Mouse (Mus musculus) liver, embryonic 14.5 days (tissue): ENCODE results near the gene Gapt. TPM values are rescaled to one million over a fixed set of nuclear protein-coding genes. Genes with fewer than 3 reads are reported as not detected.

Experiments
- ATAC-seq: fragments of 200-750 bp; cut with Nextera tagmentation; 2 replicates; pipeline ENCODE4 v1.8.0; 2017; ENCODE audit warnings: moderate number of reproducible peaks, mild to moderate bottlenecking, moderate library complexity; ENCODE audit not compliant: insufficient read depth
- DNase-seq, 3 experiments: peaks; one replicate each; pipeline ENCODE4 v3.0.0-alpha.2; 2012 to 2013; ENCODE audit warnings: low read depth in 3 of 3, low spot score in 3 of 3
- H3K27ac ChIP-seq: fragments of 300-500 bp; sonication (generic); 2 replicates; pipeline ENCODE4 v1.5.1; 2014; ENCODE audit warnings: moderate library complexity, mild to moderate bottlenecking, control low read depth, inconsistent platforms
- H3K27me3 ChIP-seq: fragments of 300-500 bp; sonication (generic); 2 replicates; pipeline ENCODE4 v1.6.1; 2014; ENCODE audit warnings: mild to moderate bottlenecking, low read length, moderate library complexity; ENCODE audit not compliant: control insufficient read depth, insufficient read depth
- H3K36me3 ChIP-seq: fragments of 300-500 bp; sonication (generic); replicated peaks from 2 replicates; pipeline ENCODE4 v1.6.1; 2014; ENCODE audit warnings: low read depth; ENCODE audit not compliant: control insufficient read depth, insufficient read depth
- H3K4me1 ChIP-seq, 2 experiments: fragments of 200-500 bp in 1 of 2; fragments of 300-500 bp in 1 of 2; sonication (generic) in 1 of 2; replicated peaks; 2 replicates each; pipeline ENCODE4 v1.6.1; 2012 to 2014; ENCODE audit warnings: antibody characterized with exemption in 1 of 2, inconsistent platforms in 1 of 2, low read length in 1 of 2; ENCODE audit not compliant: control insufficient read depth in 2 of 2, insufficient read depth in 2 of 2
- H3K4me2 ChIP-seq: fragments of 300-500 bp; sonication (generic); 2 replicates; pipeline ENCODE4 v1.6.1; 2014; ENCODE audit warnings: low read depth, mild to moderate bottlenecking, control low read depth, moderate library complexity
- H3K4me3 ChIP-seq, 2 experiments: fragments of 200-500 bp in 1 of 2; fragments of 300-500 bp in 1 of 2; sonication (generic) in 1 of 2; 2 replicates each; pipeline ENCODE4 v1.5.1; 2012 to 2014; ENCODE audit warnings: low read depth in 2 of 2, low read length in 2 of 2, mild to moderate bottlenecking in 2 of 2, control low read depth in 1 of 2, inconsistent platforms in 1 of 2, moderate library complexity in 1 of 2; ENCODE audit not compliant: insufficient read depth in 1 of 2
- H3K9ac ChIP-seq: fragments of 300-500 bp; sonication (generic); replicated peaks from 2 replicates; pipeline ENCODE4 v1.6.1; 2014; ENCODE audit warnings: mild to moderate bottlenecking, control low read depth, moderate library complexity
- H3K9me3 ChIP-seq: fragments of 300-500 bp; sonication (generic); 2 replicates; pipeline ENCODE4 v1.6.1; 2016; ENCODE audit warnings: low read length, mixed read lengths; ENCODE audit not compliant: control insufficient read depth
- CTCF ChIP-seq: IDR thresholded peaks from 2 replicates; pipeline ENCODE4 v1.5.1; 2016; ENCODE audit warnings: antibody characterized with exemption, low read depth, control low read depth
- EP300 ChIP-seq: IDR thresholded peaks from 2 replicates; pipeline ENCODE4 v1.6.1; 2016; ENCODE audit warnings: antibody characterized with exemption, low read depth
- WGBS: fragments of 180-500 bp; shearing (Covaris S2); extraction: QIAGEN DNeasy Blood & Tissue Kit; methylation state at CpG from one replicate; pipeline ENCODE4 v1.1.7; 2014; ENCODE audit not compliant: insufficient replicate concordance; 5-methylcytosine and 5-hydroxymethylcytosine counted together
- polyA plus RNA-seq, 2 experiments: library from polyadenylated mRNA; depleted of rRNA in 1 of 2; stranded (reverse) in 1 of 2; unstranded in 1 of 2; fragments of >200 nt; fragmentation: Nextera tagmentation in 1 of 2; extraction: Ambion mirVana in 1 of 2; gene quantifications; 2 replicates each; pipeline versions ENCODE4 v1.2.1 to v1.2.3; 2012 to 2014

The Gapt gene
- polyA plus RNA-seq, 2 experiments, result 1.9 to 2.8 TPM

DNA sequence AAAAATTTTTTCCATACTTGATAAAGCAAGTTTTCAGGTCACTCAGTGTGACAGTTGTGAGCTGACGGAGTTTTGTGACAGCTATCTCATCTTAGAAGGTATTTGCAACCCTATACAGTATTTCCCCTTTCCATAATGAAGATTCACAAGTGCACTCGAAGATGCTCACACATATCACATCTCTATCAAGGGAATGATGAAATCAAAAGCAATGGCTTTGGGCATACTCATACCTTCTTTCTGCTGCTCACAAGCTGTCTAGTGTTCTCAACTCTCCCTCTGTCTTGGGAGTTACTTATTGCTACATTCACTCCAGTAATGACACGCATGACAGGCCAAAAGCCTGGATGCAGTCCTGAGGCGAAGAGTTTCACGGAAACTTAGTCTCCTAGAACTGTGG is 49.8 kb downstream of the Gapt start:
- H3K36me3 ChIP-seq, result no peaks in the 10 kb centered on the region
- H3K4me3 ChIP-seq, result no peak overlapping the region
- H3K4me2 ChIP-seq, result no peak overlapping the region
- no peaks in the 10 kb centered on the region for H3K27me3 ChIP-seq
- WGBS, result 61% methylated on average over 5 of the region's 5 CpGs
- DNase-seq (no peak), ATAC-seq (no peak)
- H3K27ac ChIP-seq, result no peak overlapping the region
- no peaks in the 10 kb centered on the region for H3K9me3 ChIP-seq
- H3K9ac ChIP-seq, result no peak overlapping the region
- TF ChIP-seq EP300, result no peak
- TF ChIP-seq CTCF, result no peak
- H3K4me1 ChIP-seq, result no peaks in the 10 kb centered on the region

Other genes with a start within 250 kb of the Gapt start
- gene Rab3c, start 76.2 kb downstream of the Gapt start, polyA plus RNA-seq (2012; rRNA removed), result under 0.01 and 0.06 TPM in 2 replicates
- not detected in 2 replicates for gene Rab3c, start 76.2 kb downstream of the Gapt start, polyA plus RNA-seq (2014; fragmentation: Nextera tagmentation; extraction: Ambion mirVana)
- 1.9 and 2.9 TPM in 2 replicates for gene Plk2, start 37.8 kb upstream of the Gapt start, polyA plus RNA-seq (2012; rRNA removed)
- 5.3 and 5.5 TPM in 2 replicates for gene Plk2, start 37.8 kb upstream of the Gapt start, polyA plus RNA-seq (2014; fragmentation: Nextera tagmentation; extraction: Ambion mirVana)